Mouse (Mus musculus): ENCODE measurements around the gene Cd2bp2.
A peak's percentile ranks its signal among the peaks of the same experiment; 100 is the strongest.

Gene Cd2bp2

GRCm38 (mm10) chr7:127217901-127218642, 22.2 kb upstream of the Cd2bp2 start:
- no peak for DNase-seq

- DNase-seq, result no peak
Measured at GRCm38 (mm10) chr7:127217475-127217874, 21.6 kb upstream of the Cd2bp2 start.

- no peak for DNase-seq
Measured at GRCm38 (mm10) chr7:127216307-127216706, 20.5 kb upstream of the Cd2bp2 start.

GRCm38 (mm10) chr7:127214981-127215871, 19.4 kb upstream of the Cd2bp2 start:
- peak; percentile 67 for DNase-seq

- DNase-seq, result no peak
Measured at GRCm38 (mm10) chr7:127214521-127214920, 18.7 kb upstream of the Cd2bp2 start.

- DNase-seq, result no peak
Measured at GRCm38 (mm10) chr7:127213930-127214329, 18.1 kb upstream of the Cd2bp2 start.

GRCm38 (mm10) chr7:127213485-127213884, 17.6 kb upstream of the Cd2bp2 start:
- no peak for DNase-seq

- no peak for DNase-seq
Measured at GRCm38 (mm10) chr7:127212432-127213250, 16.8 kb upstream of the Cd2bp2 start.

GRCm38 (mm10) chr7:127211014-127211745, 15.3 kb upstream of the Cd2bp2 start:
- DNase-seq, result no peak

- DNase-seq, result no peak
Measured at GRCm38 (mm10) chr7:127210266-127210665, 14.4 kb upstream of the Cd2bp2 start.

- DNase-seq, result no peak
Measured at GRCm38 (mm10) chr7:127209851-127210250, 14.0 kb upstream of the Cd2bp2 start.

- peak; percentile 99 for DNase-seq
Measured at GRCm38 (mm10) chr7:127208553-127209438, 12.9 kb upstream of the Cd2bp2 start, which contains the start of gene Mylpf. TSS of gene Mylpf (plus strand) at chr7:127208890.

GRCm38 (mm10) chr7:127208295-127208552, 12.4 kb upstream of the Cd2bp2 start, which contains the start of gene Tbc1d10b:
TSS of gene Tbc1d10b (minus strand) at chr7:127208468.
- no peak for DNase-seq

- no peak for DNase-seq
Measured at GRCm38 (mm10) chr7:127207374-127208294, 11.8 kb upstream of the Cd2bp2 start.

GRCm38 (mm10) chr7:127206606-127207005, 10.8 kb upstream of the Cd2bp2 start:
- DNase-seq, result no peak

GRCm38 (mm10) chr7:127196484-127196883, 634 bp upstream of the Cd2bp2 start:
- no peak for DNase-seq

- DNase-seq, result no peak
Measured at GRCm38 (mm10) chr7:127194633-127195029, 1.2 kb downstream of the Cd2bp2 start.

- no peak for DNase-seq
Measured at GRCm38 (mm10) chr7:127194011-127194632, 1.7 kb downstream of the Cd2bp2 start.

GRCm38 (mm10) chr7:127192989-127193388, 2.9 kb downstream of the Cd2bp2 start:
- peak; percentile 75 for DNase-seq

- no peak for DNase-seq
Measured at GRCm38 (mm10) chr7:127190672-127191071, 5.2 kb downstream of the Cd2bp2 start.

Measured in kidney, adult 11 months (tissue).